Mouse (Mus musculus) neural tube, embryonic 11.5 days (tissue): ENCODE results near the gene St7. TPM values are rescaled to one million over a fixed set of nuclear protein-coding genes. Genes with fewer than 3 reads are reported as not detected.

Experiments
- ATAC-seq: fragments of 200-750 bp; cut with Nextera tagmentation; 2 replicates; pipeline ENCODE4 v1.8.0; 2017; ENCODE audit warnings: moderate number of reproducible peaks, mild to moderate bottlenecking, moderate TSS enrichment, moderate library complexity; ENCODE audit not compliant: insufficient read depth, low FRiP score, low TSS enrichment
- DNase-seq: peaks from one replicate; pipeline ENCODE4 v3.0.0-alpha.2; 2015; ENCODE audit warnings: low spot score
- H3K27ac ChIP-seq: fragments of 300-500 bp; sonication (generic); 2 replicates; pipeline ENCODE4 v1.5.1; 2014; ENCODE audit warnings: low read depth, mild to moderate bottlenecking, low read length
- H3K27me3 ChIP-seq: fragments of 300-500 bp; sonication (generic); 2 replicates; pipeline ENCODE4 v1.6.1; 2014; ENCODE audit warnings: mild to moderate bottlenecking, low read length, mixed read lengths; ENCODE audit not compliant: control insufficient read depth, insufficient read depth
- H3K36me3 ChIP-seq: fragments of 300-500 bp; sonication (generic); 2 replicates; pipeline ENCODE4 v1.6.1; 2014; ENCODE audit warnings: mild to moderate bottlenecking, low read length, moderate library complexity, mixed read lengths; ENCODE audit not compliant: control insufficient read depth, insufficient read depth
- H3K4me1 ChIP-seq: fragments of 300-500 bp; sonication (generic); 2 replicates; pipeline ENCODE4 v1.6.1; 2014; ENCODE audit warnings: low read length, mixed read lengths; ENCODE audit not compliant: control insufficient read depth, insufficient read depth
- H3K4me2 ChIP-seq: fragments of 300-500 bp; sonication (generic); 2 replicates; pipeline ENCODE4 v1.6.1; 2014; ENCODE audit warnings: low read depth, mild to moderate bottlenecking, moderate library complexity
- H3K4me3 ChIP-seq: fragments of 300-500 bp; sonication (generic); 2 replicates; pipeline ENCODE4 v1.5.1; 2014; ENCODE audit warnings: low read depth, low read length
- H3K9ac ChIP-seq: fragments of 300-500 bp; sonication (generic); 2 replicates; pipeline ENCODE4 v1.6.1; 2014; ENCODE audit warnings: mild to moderate bottlenecking, low read length
- H3K9me3 ChIP-seq: fragments of 300-500 bp; sonication (generic); 2 replicates; pipeline ENCODE4 v1.6.1; 2016; ENCODE audit warnings: low read length; ENCODE audit not compliant: control insufficient read depth
- WGBS: fragments of 180-500 bp; shearing (Covaris S2); extraction: QIAGEN DNeasy Blood & Tissue Kit; methylation state at CpG from one replicate; pipeline ENCODE4 v1.1.7; 2014; 5-methylcytosine and 5-hydroxymethylcytosine counted together
- polyA plus RNA-seq: library from polyadenylated mRNA; unstranded; fragments of >200 nt; fragmentation: Nextera tagmentation; extraction: Ambion mirVana; gene quantifications from 2 replicates; pipeline ENCODE4 v1.2.1, GENCODE M21; 2014

Gene St7
- polyA plus RNA-seq, 1 experiment from 2014 or later: 41.8 TPM

DNA sequence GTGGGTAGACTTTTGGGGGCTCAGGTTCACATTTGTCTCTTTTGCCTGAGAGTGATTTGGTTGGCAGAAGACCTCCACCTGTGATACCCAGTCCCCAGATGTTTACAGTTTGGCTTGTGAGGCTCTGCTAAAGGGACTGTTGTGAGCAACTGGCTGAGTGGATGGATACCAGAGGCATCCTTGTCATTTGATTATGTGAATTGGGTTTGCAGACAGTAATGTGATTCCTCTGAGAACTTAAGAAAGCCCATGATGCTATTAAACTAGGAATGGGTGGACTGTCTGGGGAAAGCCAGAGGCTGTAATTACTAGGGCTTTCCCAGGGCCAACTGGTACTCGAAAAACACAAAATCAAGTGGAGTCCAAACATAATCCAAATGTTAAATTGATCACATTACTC, 286.6 kb downstream of the St7 start:
- no peak overlapping the region for H3K4me3 ChIP-seq
- no peak overlapping the region for H3K27ac ChIP-seq
- no peaks in the 10 kb centered on the region for H3K36me3 ChIP-seq
- H3K9ac ChIP-seq: no peak overlapping the region
- DNase-seq: no peak
- no peaks in the 10 kb centered on the region for H3K9me3 ChIP-seq
- H3K4me1 ChIP-seq: no peaks in the 10 kb centered on the region
- ATAC-seq: no peak
- WGBS: 73% methylated on average over 1 of the region's 1 CpGs
- H3K27me3 ChIP-seq: no peaks in the 10 kb centered on the region
- no peak overlapping the region for H3K4me2 ChIP-seq

DNA sequence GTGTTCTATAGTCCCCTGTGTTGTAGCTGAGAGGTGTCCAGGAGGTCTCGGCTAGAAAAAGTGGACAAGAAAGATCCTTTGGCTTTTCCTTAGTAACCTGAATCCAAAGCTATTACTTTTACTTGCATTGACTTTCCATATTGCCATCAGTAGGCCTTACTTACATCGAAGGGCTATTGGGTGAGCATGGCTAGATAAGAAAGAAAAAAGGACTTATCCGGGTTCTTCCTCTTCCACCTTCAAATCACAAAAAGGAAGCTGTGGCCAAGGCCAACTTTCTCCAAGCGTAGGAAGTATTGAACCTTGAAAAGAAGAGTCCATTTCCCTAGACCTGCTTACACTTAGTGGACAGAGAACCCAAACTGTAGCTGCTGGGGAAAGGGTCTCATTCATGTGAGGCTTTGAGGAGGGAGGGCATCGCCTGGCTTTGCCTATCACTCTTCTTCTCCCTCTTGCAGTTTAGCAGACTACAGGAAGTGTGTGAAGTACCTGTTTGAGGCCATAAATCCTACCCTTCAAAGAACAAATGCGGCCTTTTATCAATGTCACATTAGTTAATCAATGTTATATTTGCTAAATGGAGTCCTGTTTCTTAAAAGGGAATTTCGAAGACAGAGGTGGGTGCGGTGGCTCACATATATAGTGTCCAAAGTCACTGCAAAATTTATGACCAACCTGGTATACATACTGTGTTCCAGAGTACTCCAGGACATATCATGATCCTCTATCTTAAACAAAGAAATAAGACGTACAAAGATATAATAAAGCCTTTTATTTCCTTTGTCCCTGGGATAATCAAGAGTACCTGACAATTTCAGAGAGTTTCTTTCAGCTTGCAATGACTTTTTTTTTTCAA, 297.7 kb downstream of the St7 start:
- no peaks in the 10 kb centered on the region for H3K36me3 ChIP-seq
- DNase-seq (no peak), ATAC-seq (no peak)
- no peaks in the 10 kb centered on the region for H3K4me1 ChIP-seq
- no peak overlapping the region for H3K9ac ChIP-seq
- H3K27ac ChIP-seq: no peak overlapping the region
- H3K4me3 ChIP-seq: no peak overlapping the region
- H3K4me2 ChIP-seq: no peak overlapping the region
- no peaks in the 10 kb centered on the region for H3K27me3 ChIP-seq
- no peaks in the 10 kb centered on the region for H3K9me3 ChIP-seq
- 92% methylated on average over 9 of the region's 9 CpGs for WGBS

DNA sequence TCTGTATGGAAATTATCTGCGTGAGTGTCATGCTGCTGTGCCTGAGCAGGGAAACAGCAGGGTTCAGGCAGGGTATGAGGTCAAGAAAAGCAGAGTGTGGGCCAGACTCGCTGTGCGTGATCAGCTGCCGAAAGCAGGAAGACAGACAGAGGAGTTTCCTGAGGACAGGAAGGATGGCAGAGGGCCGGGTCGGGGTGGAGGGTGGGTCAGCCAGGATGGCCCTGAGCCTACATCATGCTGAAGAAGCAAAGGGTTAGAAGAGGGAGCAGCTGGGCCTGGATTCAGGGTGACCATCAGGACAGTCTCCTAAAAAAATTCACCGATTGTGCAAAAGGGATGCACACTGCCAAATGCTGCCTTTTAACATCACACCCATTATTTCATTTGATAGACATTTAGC, 298.9 kb downstream of the St7 start:
- WGBS: 68% methylated on average over 7 of the region's 7 CpGs
- Histone ChIP-seq H3K9ac (no peak overlapping the region), H3K4me1 (no peaks in the 10 kb centered on the region), H3K27me3 (no peaks in the 10 kb centered on the region), H3K27ac (no peak overlapping the region), H3K9me3 (no peaks in the 10 kb centered on the region), H3K4me3 (no peak overlapping the region), H3K4me2 (no peak overlapping the region), H3K36me3 (no peaks in the 10 kb centered on the region)
- ATAC-seq (no peak), DNase-seq (no peak)

Other genes starting within 250 kb of the St7 start
- 5.4 and 6.9 TPM in 2 replicates for gene Met, start 229.1 kb upstream of the St7 start, polyA plus RNA-seq
- gene Capza2, start 56.7 kb upstream of the St7 start, polyA plus RNA-seq: 259 and 269 TPM in 2 replicates